Mouse (Mus musculus) stomach, postnatal 0 days (tissue): ENCODE results near the gene Nubp2. TPM values are rescaled to one million over a fixed set of nuclear protein-coding genes. Genes with fewer than 3 reads are reported as not detected.

Experiments
- ATAC-seq: fragments of 200-750 bp; cut with Nextera tagmentation; 2 replicates; pipeline ENCODE4 v1.8.0; 2017; ENCODE audit not compliant: low FRiP score, low TSS enrichment
- DNase-seq: peaks from one replicate; pipeline ENCODE4 v3.0.0-alpha.2; 2016; ENCODE audit warnings: low spot score
- H3K27ac ChIP-seq: fragments of 300-500 bp; sonication (generic); replicated peaks from 2 replicates; pipeline ENCODE4 v1.5.1; 2014; ENCODE audit warnings: mild to moderate bottlenecking, control low read depth
- H3K27me3 ChIP-seq: fragments of 300-500 bp; sonication (generic); 2 replicates; pipeline ENCODE4 v1.6.1; 2014; ENCODE audit warnings: low read length; ENCODE audit not compliant: control insufficient read depth, insufficient read depth
- H3K36me3 ChIP-seq: fragments of 300-500 bp; sonication (generic); 2 replicates; pipeline ENCODE4 v1.6.1; 2014; ENCODE audit warnings: low read length, mixed read lengths; ENCODE audit not compliant: control insufficient read depth, insufficient read depth
- H3K4me1 ChIP-seq: fragments of 300-500 bp; sonication (generic); replicated peaks from 2 replicates; pipeline ENCODE4 v1.6.1; 2014; ENCODE audit warnings: antibody characterized with exemption; ENCODE audit not compliant: control insufficient read depth, insufficient read depth
- H3K4me2 ChIP-seq: fragments of 300-500 bp; sonication (generic); replicated peaks from 2 replicates; pipeline ENCODE4 v1.6.1; 2014; ENCODE audit warnings: low read depth, mild to moderate bottlenecking, control low read depth, moderate library complexity
- H3K4me3 ChIP-seq: fragments of 300-500 bp; sonication (generic); 2 replicates; pipeline ENCODE4 v1.5.1; 2014; ENCODE audit warnings: low read depth, low read length, control low read depth
- H3K9ac ChIP-seq: fragments of 300-500 bp; sonication (generic); 2 replicates; pipeline ENCODE4 v1.6.1; 2014; ENCODE audit warnings: mild to moderate bottlenecking, low read length, control low read depth, mixed read lengths
- H3K9me3 ChIP-seq: fragments of 300-500 bp; sonication (generic); 2 replicates; pipeline ENCODE4 v1.6.1; 2016; ENCODE audit warnings: low read length; ENCODE audit not compliant: control insufficient read depth
- CTCF ChIP-seq: IDR thresholded peaks from 2 replicates; pipeline ENCODE4 v1.5.1; 2016; ENCODE audit warnings: antibody characterized with exemption, low read depth, mild to moderate bottlenecking, moderate library complexity
- EP300 ChIP-seq: optimal IDR thresholded peaks from 2 replicates; pipeline ENCODE3; 2016; ENCODE audit warnings: antibody characterized with exemption
- WGBS: fragments of 180-500 bp; shearing (Covaris S2); extraction: QIAGEN DNeasy Blood & Tissue Kit; methylation state at CpG from one replicate; pipeline ENCODE4 v1.1.7; 2014; 5-methylcytosine and 5-hydroxymethylcytosine counted together
- polyA plus RNA-seq: library from polyadenylated mRNA; unstranded; fragments of >200 nt; fragmentation: Nextera tagmentation; extraction: Ambion mirVana; gene quantifications from 2 replicates; pipeline ENCODE4 v1.2.1, GENCODE M21; 2015

Nubp2 gene
- polyA plus RNA-seq, 1 experiment from 2014 or later = 39.4 TPM

DNA sequence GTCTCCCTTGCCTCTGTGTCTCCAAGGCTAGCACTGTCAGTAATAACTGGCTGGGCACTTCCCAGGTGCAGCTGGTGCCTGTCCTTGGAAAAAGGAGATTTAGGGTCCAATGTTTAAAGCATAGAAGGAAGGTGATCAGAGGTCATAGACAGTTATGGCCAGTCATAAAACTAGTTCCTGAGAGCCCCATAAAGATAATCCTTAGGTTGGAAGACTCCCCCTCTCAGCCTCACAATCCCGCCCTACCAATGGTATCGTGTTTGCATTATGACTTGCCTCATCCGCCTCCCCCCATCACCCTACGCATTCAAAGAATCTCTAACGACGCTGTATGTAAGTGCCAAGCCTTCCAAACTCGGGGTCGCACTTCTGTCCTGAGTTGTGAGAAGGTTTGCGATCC, 41.6 kb downstream of the Nubp2 start:
- no peaks in the 10 kb centered on the region for H3K4me1 ChIP-seq
- ATAC-seq = no peak
- H3K36me3 ChIP-seq = no peaks in the 10 kb centered on the region
- TF ChIP-seq CTCF = no peak
- TF ChIP-seq EP300 = no peak
- no peak for DNase-seq
- no peaks in the 10 kb centered on the region for H3K27me3 ChIP-seq
- no peak overlapping the region for H3K4me3 ChIP-seq
- no peak overlapping the region for H3K27ac ChIP-seq
- no peak overlapping the region for H3K4me2 ChIP-seq
- no peak overlapping the region; the same call in 1 of the 2 replicates for H3K9ac ChIP-seq
- WGBS = 47% methylated on average over 9 of the region's 9 CpGs
- no peaks in the 10 kb centered on the region for H3K9me3 ChIP-seq

DNA sequence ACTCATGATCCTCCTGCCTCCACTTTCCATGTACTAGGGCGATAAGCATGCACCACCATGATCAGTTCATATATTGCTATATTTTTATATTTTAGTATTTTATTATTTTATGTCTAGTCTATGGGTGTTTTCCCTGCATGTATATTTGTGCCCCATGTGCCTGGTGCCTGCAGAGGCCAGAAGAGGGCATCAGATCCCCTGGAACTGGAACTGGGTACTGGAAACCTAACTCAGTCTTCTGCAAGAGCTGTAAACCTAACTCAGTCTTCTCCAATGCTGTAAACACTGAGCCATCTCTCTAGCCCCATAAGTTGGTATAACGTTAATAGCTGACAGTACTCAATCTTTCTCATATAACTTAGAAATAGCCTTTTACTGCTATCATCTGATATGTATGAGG, 43.5 kb downstream of the Nubp2 start:
- H3K9ac ChIP-seq = no peak overlapping the region
- H3K27me3 ChIP-seq = no peaks in the 10 kb centered on the region
- H3K4me3 ChIP-seq = no peak overlapping the region
- peak; percentile 60 for TF ChIP-seq CTCF
- no peak for TF ChIP-seq EP300
- H3K9me3 ChIP-seq = no peaks in the 10 kb centered on the region
- no peaks in the 10 kb centered on the region for H3K36me3 ChIP-seq
- no peaks in the 10 kb centered on the region for H3K4me1 ChIP-seq
- WGBS = 58% methylated on average over 2 of the region's 2 CpGs
- no peak overlapping the region for H3K27ac ChIP-seq
- DNase-seq = no peak
- H3K4me2 ChIP-seq = no peak overlapping the region
- ATAC-seq = no peak

DNA sequence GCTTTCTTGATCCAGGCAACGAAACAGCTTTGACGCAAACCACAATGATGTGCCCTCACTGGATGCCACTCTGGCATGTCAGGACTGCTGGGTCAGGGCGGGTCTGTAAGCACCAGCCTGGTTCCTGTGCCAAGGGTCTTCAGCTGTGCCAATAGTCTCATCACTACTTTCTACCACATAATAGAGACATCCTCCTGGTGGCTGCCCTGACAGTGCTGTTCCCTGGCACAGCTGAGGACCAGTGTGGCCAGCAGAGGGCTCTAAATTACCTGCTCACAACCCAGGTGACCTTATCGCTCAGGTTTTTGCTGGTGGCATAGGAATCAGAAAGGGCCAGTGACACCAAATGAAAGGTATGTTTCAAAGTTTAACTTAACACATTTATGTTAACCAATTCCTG, 45.0 kb downstream of the Nubp2 start:
- 37% methylated on average over 4 of the region's 4 CpGs for WGBS
- peak; percentile 76 for TF ChIP-seq CTCF
- no peak for TF ChIP-seq EP300
- Histone ChIP-seq H3K9me3 (no peaks in the 10 kb centered on the region), H3K9ac (no peak overlapping the region), H3K4me3 (no peak overlapping the region), H3K4me1 (no peaks in the 10 kb centered on the region), H3K36me3 (no peaks in the 10 kb centered on the region), H3K27me3 (no peaks in the 10 kb centered on the region), H3K4me2 (no peak overlapping the region; the same call in 1 of the 2 replicates), H3K27ac (peak overlapping the region; percentile 78; the same call in 1 of the 2 replicates)
- ATAC-seq (peak; percentile 77), DNase-seq (peak; percentile 68)

DNA sequence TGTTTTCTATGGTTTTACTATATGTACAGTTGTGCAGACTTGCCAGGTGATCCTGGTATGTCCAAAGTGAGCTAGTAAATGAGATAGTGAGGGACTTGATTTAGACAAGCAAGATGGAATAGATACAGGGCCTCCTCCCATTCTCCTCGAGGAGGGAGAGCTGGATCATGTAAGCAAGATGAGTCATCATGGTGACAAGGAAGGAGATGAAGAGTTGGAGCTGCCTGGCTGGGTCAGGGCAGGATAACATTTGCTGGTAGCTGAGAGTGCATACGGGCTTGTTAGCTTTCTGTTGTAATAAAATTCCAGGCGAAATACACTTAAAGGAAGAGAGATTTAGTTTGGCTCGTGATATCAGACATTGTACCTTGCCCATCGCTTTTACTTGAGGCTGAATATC, 45.8 kb downstream of the Nubp2 start:
- no peak for DNase-seq
- 36% methylated on average over 5 of the region's 5 CpGs for WGBS
- H3K36me3 ChIP-seq = no peaks in the 10 kb centered on the region
- H3K27me3 ChIP-seq = no peaks in the 10 kb centered on the region
- TF ChIP-seq CTCF (no peak), EP300 (no peak)
- ATAC-seq = no peak
- no peaks in the 10 kb centered on the region for H3K9me3 ChIP-seq
- H3K4me1 ChIP-seq = no peaks in the 10 kb centered on the region
- H3K4me2 ChIP-seq = peak overlapping the region; percentile 17; the same call in 1 of the 2 replicates
- peak overlapping the region; percentile 78 for H3K27ac ChIP-seq
- H3K9ac ChIP-seq = no peak overlapping the region
- H3K4me3 ChIP-seq = no peak overlapping the region

DNA sequence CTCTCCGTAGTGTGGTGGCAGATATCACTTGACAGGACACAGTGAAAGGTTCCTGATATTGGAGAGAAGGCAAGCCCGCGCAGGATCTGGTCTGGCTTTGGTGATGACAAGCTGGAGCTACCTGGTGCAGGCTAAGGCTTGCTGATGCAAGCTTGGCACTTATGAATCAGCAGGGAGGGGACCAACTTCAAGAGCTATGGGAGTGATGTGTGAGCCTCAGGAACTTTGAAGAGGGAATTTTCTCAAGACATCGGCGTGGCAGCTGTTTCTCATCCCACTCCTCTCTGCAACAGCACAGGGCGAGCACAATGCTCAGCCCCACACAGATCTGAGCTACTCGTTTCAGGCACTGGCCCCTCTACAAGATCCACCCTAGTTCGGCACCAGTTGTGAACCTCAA, 46.3 kb downstream of the Nubp2 start, which contains the start of gene Hagh:
TSS of gene Hagh (plus strand) at position 302 of the 400 bp plus-strand sequence.
- 52% methylated on average over 8 of the region's 8 CpGs for WGBS
- TF ChIP-seq EP300 = no peak
- no peak for TF ChIP-seq CTCF
- Histone ChIP-seq H3K36me3 (no peaks in the 10 kb centered on the region), H3K4me3 (no peak within 1 kb of the TSS), H3K4me2 (peak within 1 kb of the TSS; percentile 17; the same call in 1 of the 2 replicates), H3K27me3 (no peaks in the 10 kb centered on the region), H3K9ac (no peak within 1 kb of the TSS), H3K4me1 (no peaks in the 10 kb centered on the region), H3K9me3 (no peaks in the 10 kb centered on the region), H3K27ac (peak within 1 kb of the TSS; percentile 78)
- 0 out of 2 replicates have a peak, but pooled peaks have one; percentile 38 for ATAC-seq
- no peak for DNase-seq

Other genes starting within 250 kb of the Nubp2 start
- gene Slc9a3r2, start 236.0 kb downstream of the Nubp2 start, polyA plus RNA-seq = 37.9 and 38.0 TPM in 2 replicates
- 1.2 and 1.8 TPM in 2 replicates for gene Npw, start 227.9 kb downstream of the Nubp2 start, polyA plus RNA-seq
- gene Zfp598, start 216.7 kb downstream of the Nubp2 start, polyA plus RNA-seq = 9.7 and 12.4 TPM in 2 replicates
- gene Syngr3, start 196.4 kb downstream of the Nubp2 start, polyA plus RNA-seq = 5.0 and 5.9 TPM in 2 replicates
- 27.2 and 27.7 TPM in 2 replicates for gene Gfer, start 190.2 kb downstream of the Nubp2 start, polyA plus RNA-seq
- 3.3 and 3.7 TPM in 2 replicates for gene Noxo1, start 190.1 kb downstream of the Nubp2 start, polyA plus RNA-seq
- gene Tbl3, start 178.7 kb downstream of the Nubp2 start, polyA plus RNA-seq = 33.7 and 36.3 TPM in 2 replicates
- 0.10 TPM in 1 of 2 replicates, not detected in the other for gene Rnf151, start 168.3 kb downstream of the Nubp2 start, polyA plus RNA-seq
- 1,081 and 1,135 TPM in 2 replicates for gene Rps2, start 168.2 kb downstream of the Nubp2 start, polyA plus RNA-seq
- gene Ndufb10, start 161.9 kb downstream of the Nubp2 start, polyA plus RNA-seq = 256 and 269 TPM in 2 replicates
- gene Rpl3l, start 158.5 kb downstream of the Nubp2 start, polyA plus RNA-seq = 0.23 and 0.28 TPM in 2 replicates
- gene Msrb1, start 149.7 kb downstream of the Nubp2 start, polyA plus RNA-seq = 51.7 and 54.2 TPM in 2 replicates
- gene Hs3st6, start 133.4 kb downstream of the Nubp2 start, polyA plus RNA-seq = 1.4 and 1.8 TPM in 2 replicates
- gene Meiob, start 82.1 kb downstream of the Nubp2 start, polyA plus RNA-seq = 0.05 TPM in 1 of 2 replicates, not detected in the other
- 51.3 and 52.7 TPM in 2 replicates for gene Hagh, start 46.2 kb downstream of the Nubp2 start, polyA plus RNA-seq
- 24.1 and 25.1 TPM in 2 replicates for gene Fahd1, start 36.0 kb downstream of the Nubp2 start, polyA plus RNA-seq
- gene Igfals, start 20.4 kb downstream of the Nubp2 start, polyA plus RNA-seq = 5.6 and 5.9 TPM in 2 replicates
- 45.5 and 47.8 TPM in 2 replicates for gene Spsb3, start 294 bp upstream of the Nubp2 start, polyA plus RNA-seq
- gene Eme2, start 8.7 kb upstream of the Nubp2 start, polyA plus RNA-seq = 15.6 and 17.6 TPM in 2 replicates
- 102 and 104 TPM in 2 replicates for gene Mrps34, start 8.8 kb upstream of the Nubp2 start, polyA plus RNA-seq
- gene Nme3, start 10.2 kb upstream of the Nubp2 start, polyA plus RNA-seq = 39.8 and 40.2 TPM in 2 replicates
- gene Mapk8ip3, start 50.6 kb upstream of the Nubp2 start, polyA plus RNA-seq = 6.2 and 6.5 TPM in 2 replicates
- gene Jpt2, start 74.3 kb upstream of the Nubp2 start, polyA plus RNA-seq = 51.8 and 53.9 TPM in 2 replicates
- 2.2 and 2.8 TPM in 2 replicates for gene Cramp1l, start 129.4 kb upstream of the Nubp2 start, polyA plus RNA-seq
- gene Ift140, start 129.7 kb upstream of the Nubp2 start, polyA plus RNA-seq = 4.1 and 4.2 TPM in 2 replicates
- 16.8 and 19.0 TPM in 2 replicates for gene Tmem204, start 197.2 kb upstream of the Nubp2 start, polyA plus RNA-seq
- 12.2 and 13.7 TPM in 2 replicates for gene Telo2, start 229.6 kb upstream of the Nubp2 start, polyA plus RNA-seq
- 0.30 and 0.33 TPM in 2 replicates for gene Ptx4, start 234.4 kb upstream of the Nubp2 start, polyA plus RNA-seq
- 10.5 and 11.5 TPM in 2 replicates for gene Clcn7, start 247.0 kb upstream of the Nubp2 start, polyA plus RNA-seq